Mouse (Mus musculus) lung, embryonic 14.5 days (tissue): ENCODE results near the gene Ifnk. TPM values are rescaled to one million over a fixed set of nuclear protein-coding genes. Genes with fewer than 3 reads are reported as not detected.

Experiments
- ATAC-seq: fragments of 200-750 bp; cut with Nextera tagmentation; 2 replicates; pipeline ENCODE4 v1.8.0; 2017; ENCODE audit warnings: mild to moderate bottlenecking, moderate TSS enrichment, moderate library complexity; ENCODE audit not compliant: insufficient read depth
- DNase-seq: peaks from one replicate; pipeline ENCODE4 v3.0.0-alpha.2; 2015
- H3K27ac ChIP-seq: fragments of 300-500 bp; sonication (generic); 2 replicates; pipeline ENCODE4 v1.5.1; 2014; ENCODE audit warnings: low read depth, mild to moderate bottlenecking, moderate library complexity
- H3K27me3 ChIP-seq: fragments of 300-500 bp; sonication (generic); 2 replicates; pipeline ENCODE4 v1.6.1; 2014; ENCODE audit warnings: low read length, control low read depth; ENCODE audit not compliant: insufficient read depth
- H3K36me3 ChIP-seq: fragments of 300-500 bp; sonication (generic); 2 replicates; pipeline ENCODE4 v1.6.1; 2014; ENCODE audit warnings: control low read depth; ENCODE audit not compliant: insufficient read depth
- H3K4me1 ChIP-seq: fragments of 300-500 bp; sonication (generic); 2 replicates; pipeline ENCODE4 v1.6.1; 2014; ENCODE audit warnings: antibody characterized with exemption, control low read depth; ENCODE audit not compliant: insufficient read depth
- H3K4me2 ChIP-seq: fragments of 300-500 bp; sonication (generic); 2 replicates; pipeline ENCODE4 v1.6.1; 2014; ENCODE audit warnings: mild to moderate bottlenecking
- H3K4me3 ChIP-seq: fragments of 300-500 bp; sonication (generic); 2 replicates; pipeline ENCODE4 v1.5.1; 2014; ENCODE audit warnings: low read depth, low read length
- H3K9ac ChIP-seq: fragments of 300-500 bp; sonication (generic); 2 replicates; pipeline ENCODE4 v1.6.1; 2014
- H3K9me3 ChIP-seq: fragments of 300-500 bp; sonication (generic); 2 replicates; pipeline ENCODE4 v1.6.1; 2016; ENCODE audit warnings: low read depth, low read length, control low read depth
- CTCF ChIP-seq: IDR thresholded peaks from 2 replicates; pipeline ENCODE4 v1.5.1; 2016; ENCODE audit warnings: antibody characterized with exemption, low read depth
- WGBS: fragments of 180-500 bp; shearing (Covaris S2); extraction: QIAGEN DNeasy Blood & Tissue Kit; methylation state at CpG from one replicate; pipeline ENCODE4 v1.1.7; 2014; 5-methylcytosine and 5-hydroxymethylcytosine counted together
- polyA plus RNA-seq: library from polyadenylated mRNA; unstranded; fragments of >200 nt; fragmentation: Nextera tagmentation; extraction: Ambion mirVana; gene quantifications from 2 replicates; pipeline ENCODE4 v1.2.1, GENCODE M21; 2014

Gene Ifnk
- polyA plus RNA-seq, 1 experiment from 2014 or later = 0.39 TPM

GRCm38 (mm10) chr4:35155132-35155922, 3.5 kb downstream of the Ifnk start:
- peak overlapping the region; percentile 83 for H3K4me2 ChIP-seq
- peak overlapping the region; percentile 63 for H3K4me3 ChIP-seq
- H3K9ac ChIP-seq = peak overlapping the region; percentile 66
- no peaks in the 10 kb centered on the region for H3K36me3 ChIP-seq
- TF ChIP-seq CTCF = peak; percentile 53
- no peaks in the 10 kb centered on the region for H3K9me3 ChIP-seq
- WGBS = 13% methylated on average over 20 of the region's 20 CpGs
- peak overlapping the region; percentile 90 for H3K27ac ChIP-seq
- DNase-seq = peak; percentile 74
- H3K4me1 ChIP-seq = no peaks in the 10 kb centered on the region
- H3K27me3 ChIP-seq = no peaks in the 10 kb centered on the region
- ATAC-seq = peak; percentile 13; the same call in 1 of the 2 replicates

GRCm38 (mm10) chr4:35156149-35156611, 4.3 kb downstream of the Ifnk start:
- no peaks in the 10 kb centered on the region for H3K4me1 ChIP-seq
- H3K4me3 ChIP-seq = peak overlapping the region; percentile 63
- no peak for TF ChIP-seq CTCF
- no peaks in the 10 kb centered on the region for H3K27me3 ChIP-seq
- under 1% methylated on average over 26 of the region's 26 CpGs for WGBS
- H3K9me3 ChIP-seq = no peaks in the 10 kb centered on the region
- peak overlapping the region; percentile 83 for H3K4me2 ChIP-seq
- H3K9ac ChIP-seq = peak overlapping the region; percentile 66
- ATAC-seq (peak; percentile 81), DNase-seq (peak; percentile 78)
- H3K36me3 ChIP-seq = no peaks in the 10 kb centered on the region
- H3K27ac ChIP-seq = peak overlapping the region; percentile 90

GRCm38 (mm10) chr4:35156751-35157611, 5.1 kb downstream of the Ifnk start, which contains the start of gene Mob3b:
Mob3b (minus strand) TSS chr4:35157484.
- DNase-seq = peak; percentile 95
- no peaks in the 10 kb centered on the region for H3K9me3 ChIP-seq
- H3K4me3 ChIP-seq = peak within 1 kb of the TSS; percentile 63
- H3K27ac ChIP-seq = peak within 1 kb of the TSS; percentile 90
- no peaks in the 10 kb centered on the region for H3K4me1 ChIP-seq
- peak within 1 kb of the TSS; percentile 66 for H3K9ac ChIP-seq
- H3K4me2 ChIP-seq = peak within 1 kb of the TSS; percentile 83
- no peaks in the 10 kb centered on the region for H3K36me3 ChIP-seq
- H3K27me3 ChIP-seq = no peaks in the 10 kb centered on the region
- under 1% methylated on average over 50 of the region's 50 CpGs for WGBS
- ATAC-seq = peak; percentile 86
- peak; percentile 93 for TF ChIP-seq CTCF

- H3K27ac ChIP-seq = no peak overlapping the region
- no peak for DNase-seq
- peak overlapping the region; percentile 83; the same call in 1 of the 2 replicates for H3K4me2 ChIP-seq
- H3K27me3 ChIP-seq = no peaks in the 10 kb centered on the region
- ATAC-seq = no peak
- no peak for TF ChIP-seq CTCF
- 0 out of 2 replicates have a peak overlapping the region, but pooled peaks have one; percentile 63 for H3K4me3 ChIP-seq
- H3K36me3 ChIP-seq = no peaks in the 10 kb centered on the region
- no peaks in the 10 kb centered on the region for H3K9me3 ChIP-seq
- no peaks in the 10 kb centered on the region for H3K4me1 ChIP-seq
- H3K9ac ChIP-seq = no peak overlapping the region
- WGBS = 55% methylated on average over 11 of the region's 11 CpGs
Observed at GRCm38 (mm10) chr4:35157815-35158214, 6.0 kb downstream of the Ifnk start.

- WGBS = 58% methylated on average over 2 of the region's 2 CpGs
- no peak for ATAC-seq
- H3K9me3 ChIP-seq = no peaks in the 10 kb centered on the region
Observed at GRCm38 (mm10) chr4:35165275-35165674, 13.4 kb downstream of the Ifnk start.

GRCm38 (mm10) chr4:35165947-35166346, 14.1 kb downstream of the Ifnk start:
- no peak for TF ChIP-seq CTCF
- Histone ChIP-seq H3K9me3 (no peaks in the 10 kb centered on the region), H3K27ac (no peak overlapping the region), H3K36me3 (no peaks in the 10 kb centered on the region), H3K4me3 (no peak overlapping the region), H3K27me3 (no peaks in the 10 kb centered on the region), H3K9ac (no peak overlapping the region), H3K4me1 (0 out of 2 replicates have a peak, but pooled peaks cover 3% of the 10 kb centered on the region), H3K4me2 (no peak overlapping the region)
- DNase-seq (no peak), ATAC-seq (peak; percentile 27; the same call in 1 of the 2 replicates)
- 63% methylated on average over 3 of the region's 3 CpGs for WGBS

More at GRCm38 (mm10) chr4:35165275-35165674, 13.4 kb downstream of the Ifnk start:
- TF ChIP-seq CTCF = no peak
- Histone ChIP-seq H3K4me3 (no peak overlapping the region), H3K4me2 (no peak overlapping the region), H3K4me1 (0 out of 2 replicates have a peak, but pooled peaks cover 3% of the 10 kb centered on the region), H3K9ac (no peak overlapping the region), H3K27ac (no peak overlapping the region), H3K27me3 (no peaks in the 10 kb centered on the region), H3K36me3 (no peaks in the 10 kb centered on the region)
- no peak for DNase-seq
